Mouse (Mus musculus) inflammation-experienced regulatory T-cells, adult 6 months (primary cell): Measurements from ENCODE around the gene Bhlhe23. TPM values are rescaled to one million over a fixed set of nuclear protein-coding genes. Genes with fewer than 3 reads are reported as not detected.

Source experiments
- ATAC-seq: one replicate; pipeline ENCODE4 v1.8.0; 2017
- polyA plus RNA-seq, 3 experiments: library from polyadenylated mRNA; unstranded; fragments of 100-300 nt; shearing (Covaris generic); gene quantifications; one replicate each; pipeline ENCODE4 v1.2.1; 2017

The Bhlhe23 gene
- polyA plus RNA-seq: not detected

GRCm38 (mm10) chr2:180776793-180777192 lies at the start of gene Bhlhe23:
Bhlhe23 (minus strand) TSS chr2:180776900.
- ATAC-seq: no peak

GRCm38 (mm10) chr2:180825147-180825941 lies 48.6 kb upstream of the Bhlhe23 start:
- ATAC-seq: no peak

DNA sequence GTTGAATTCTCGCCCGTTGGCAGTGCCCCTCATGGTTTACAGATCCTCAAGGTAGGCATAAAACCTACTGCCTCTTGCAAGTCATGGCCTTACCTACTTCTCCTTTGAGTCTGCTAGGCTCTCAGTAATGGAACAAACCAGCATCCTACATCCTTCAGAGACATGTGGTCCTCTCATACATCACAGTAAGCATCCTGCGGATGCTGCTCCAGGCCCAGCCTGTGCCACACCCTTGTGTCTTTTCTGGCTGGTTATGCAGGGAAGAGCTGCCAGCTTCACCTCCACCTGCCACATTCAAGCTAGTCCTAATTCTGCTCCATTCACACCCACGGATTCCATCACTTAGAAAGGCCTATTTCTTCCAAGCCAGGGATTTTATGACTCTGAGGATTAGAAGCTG lies 48.0 kb upstream of the Bhlhe23 start:
- ATAC-seq: no peak

DNA sequence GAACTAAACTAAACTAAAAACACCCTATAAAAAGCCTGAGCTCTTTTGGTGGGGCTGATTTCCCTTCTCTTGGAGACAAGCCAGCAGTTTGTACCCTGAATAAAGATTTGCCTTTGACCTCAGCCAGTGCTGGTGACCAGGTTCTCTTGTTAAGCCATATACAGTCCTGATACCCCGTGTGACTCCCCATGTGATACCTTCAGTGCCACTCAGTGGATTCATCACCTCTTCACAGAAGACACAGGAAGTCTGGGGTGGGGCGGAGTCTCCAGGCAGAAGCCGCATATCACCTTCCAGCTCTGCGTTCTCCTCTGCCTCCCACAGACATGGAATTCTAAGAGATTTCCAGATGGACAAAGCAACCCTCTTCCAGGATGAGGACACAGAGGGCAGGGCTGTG lies 47.4 kb upstream of the Bhlhe23 start:
- ATAC-seq: no peak

GRCm38 (mm10) chr2:180822476-180822875 lies 45.8 kb upstream of the Bhlhe23 start:
- no peak for ATAC-seq

DNA sequence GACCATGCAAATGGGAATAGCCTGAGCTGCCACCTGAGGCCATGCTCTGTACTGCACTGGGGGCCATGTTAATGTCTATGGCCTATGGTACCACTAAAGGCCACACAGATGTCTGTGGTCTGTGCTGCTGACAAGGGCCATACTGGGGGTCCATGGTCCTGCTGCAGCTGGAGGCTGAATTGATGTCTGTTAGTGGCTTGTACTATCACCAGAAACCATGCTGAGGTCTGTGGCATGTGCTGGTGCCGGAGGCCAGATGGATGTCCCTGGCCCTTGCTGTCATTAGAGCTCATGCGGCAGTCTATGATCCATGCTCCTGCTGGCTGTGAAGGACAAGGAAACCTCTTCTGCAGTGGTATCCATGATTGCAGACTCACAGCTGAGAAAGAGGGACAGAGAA lies 42.8 kb upstream of the Bhlhe23 start:
- no peak for ATAC-seq

- no peak for ATAC-seq
Measured at GRCm38 (mm10) chr2:180816440-180817065, 39.9 kb upstream of the Bhlhe23 start.

DNA sequence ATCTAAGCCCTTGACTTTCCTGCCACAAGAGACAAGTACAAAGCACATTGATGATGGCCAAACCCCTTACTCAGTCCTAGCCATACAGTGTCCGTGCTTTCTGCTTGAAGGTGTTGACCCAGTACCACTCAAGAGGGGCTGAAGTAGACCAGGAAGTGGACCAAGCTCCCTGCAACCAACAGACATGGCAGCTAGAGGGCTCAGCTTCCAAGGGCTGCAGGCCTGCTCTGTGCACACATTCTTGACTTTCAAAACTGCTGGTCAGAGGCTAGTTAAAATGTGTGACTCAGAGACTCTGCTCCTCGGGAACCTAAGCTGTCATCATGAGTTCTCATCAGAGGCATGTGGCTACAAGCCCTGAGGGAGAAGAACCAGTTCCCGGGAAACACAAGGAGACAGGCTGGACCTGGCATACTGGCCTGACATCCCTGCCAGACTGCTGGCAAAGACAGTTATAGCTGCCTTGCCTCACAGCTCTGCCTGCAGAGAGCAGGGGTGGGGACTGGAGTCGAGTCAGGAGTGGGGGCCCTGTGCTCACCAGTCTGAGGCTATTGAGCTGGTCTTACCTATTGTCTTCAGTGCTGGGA lies 37.4 kb upstream of the Bhlhe23 start:
- ATAC-seq: no peak

DNA sequence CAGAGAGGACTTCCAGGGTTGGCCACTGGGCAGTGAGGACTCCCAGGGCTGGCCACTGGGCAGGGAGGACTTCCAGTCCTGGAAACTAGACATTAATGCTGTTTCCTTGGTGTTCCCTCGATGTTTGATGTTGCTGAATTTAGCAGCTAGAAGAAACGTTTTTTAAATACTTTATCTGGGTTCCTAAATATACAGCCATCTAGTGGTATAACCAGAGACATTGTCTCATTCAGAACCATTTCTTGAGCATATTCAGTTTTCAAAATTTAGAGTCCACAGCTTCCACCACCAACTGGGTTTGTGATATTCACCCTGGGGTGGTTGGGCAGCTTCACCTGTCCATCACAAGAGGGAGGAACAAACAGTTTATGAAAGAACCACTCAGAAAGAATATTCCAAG lies 34.3 kb upstream of the Bhlhe23 start:
- ATAC-seq: no peak

DNA sequence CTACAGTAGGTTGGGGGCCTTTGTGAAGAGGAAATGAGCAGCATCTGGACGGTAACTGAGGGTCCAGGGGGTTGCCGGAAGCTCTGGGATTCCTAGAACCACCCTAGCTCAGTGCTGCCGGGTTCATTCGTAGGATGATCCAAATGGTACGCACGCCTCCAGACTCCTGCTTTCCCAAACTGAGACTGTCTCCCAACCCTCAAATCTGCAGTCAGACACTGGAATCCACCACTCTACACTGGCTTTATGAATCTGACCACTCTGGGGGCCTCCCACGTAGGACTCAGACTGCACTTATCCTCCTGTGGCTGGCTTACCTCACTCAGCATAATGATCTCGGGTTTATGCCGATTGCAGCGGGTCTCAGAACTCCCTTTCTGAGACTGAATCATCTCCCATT lies 32.8 kb upstream of the Bhlhe23 start:
- no peak for ATAC-seq

DNA sequence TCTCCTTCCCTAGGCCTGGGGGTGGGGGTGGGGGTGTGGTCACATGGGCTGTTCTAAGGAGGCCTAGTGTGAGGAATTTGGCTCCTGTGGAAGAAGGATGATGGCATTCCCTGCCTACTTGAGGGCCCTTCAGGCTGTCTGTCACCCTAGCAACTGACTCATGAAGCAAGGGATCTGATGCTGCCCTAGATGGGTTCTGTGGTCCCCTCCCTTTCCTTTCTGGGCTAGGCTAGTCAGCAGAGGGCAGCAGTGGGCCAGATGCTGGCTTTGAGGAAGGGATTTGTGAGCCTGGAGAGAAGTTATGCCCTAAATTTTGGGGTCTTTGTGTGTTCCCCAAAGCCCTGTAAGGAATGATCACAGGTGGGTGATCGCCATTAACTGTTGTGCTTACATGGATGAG lies 29.3 kb upstream of the Bhlhe23 start:
- no peak for ATAC-seq

DNA sequence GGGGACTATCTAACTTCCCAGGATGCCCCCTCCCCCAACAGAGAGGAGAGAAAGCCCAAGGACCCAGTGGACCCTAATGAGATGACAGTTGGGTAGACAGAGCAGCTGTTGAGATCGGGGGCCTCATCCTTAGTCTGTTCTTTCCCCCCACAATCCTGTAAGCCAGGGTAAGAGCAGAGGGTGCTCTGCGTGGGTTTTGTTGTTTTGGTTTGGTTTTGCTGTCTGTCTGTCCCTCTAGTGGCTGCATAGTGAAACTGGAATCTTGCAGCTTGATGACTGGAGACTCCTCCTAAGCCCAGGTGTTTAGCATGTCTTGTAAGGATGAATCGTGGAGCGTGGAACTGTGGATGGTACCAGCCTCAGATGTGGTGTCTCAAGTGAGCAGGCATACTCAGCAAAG lies 19.3 kb upstream of the Bhlhe23 start:
- no peak for ATAC-seq

- no peak for ATAC-seq
Measured at GRCm38 (mm10) chr2:180795597-180795996, 18.9 kb upstream of the Bhlhe23 start.

DNA sequence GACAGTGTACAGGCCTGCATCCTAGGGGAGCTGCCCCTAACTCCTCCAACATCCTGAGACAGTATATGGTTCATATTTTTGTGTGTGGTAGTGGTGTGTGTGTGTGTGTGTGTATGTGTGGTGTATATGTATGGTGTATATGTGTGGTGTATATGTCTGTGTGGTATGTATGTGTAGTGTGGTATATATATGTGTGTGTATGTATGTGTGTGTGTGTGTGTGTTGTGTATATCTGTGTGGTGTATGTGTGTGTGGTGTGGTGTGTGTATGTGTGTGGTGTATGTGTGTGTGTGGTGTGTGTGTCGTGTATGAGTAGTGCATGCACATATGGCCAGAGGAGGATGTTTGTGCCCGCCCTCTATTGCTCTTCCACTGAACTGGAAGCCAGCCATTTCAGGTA lies 17.7 kb upstream of the Bhlhe23 start:
- no peak for ATAC-seq

GRCm38 (mm10) chr2:180791674-180792073 lies 15.0 kb upstream of the Bhlhe23 start:
- ATAC-seq: no peak

DNA sequence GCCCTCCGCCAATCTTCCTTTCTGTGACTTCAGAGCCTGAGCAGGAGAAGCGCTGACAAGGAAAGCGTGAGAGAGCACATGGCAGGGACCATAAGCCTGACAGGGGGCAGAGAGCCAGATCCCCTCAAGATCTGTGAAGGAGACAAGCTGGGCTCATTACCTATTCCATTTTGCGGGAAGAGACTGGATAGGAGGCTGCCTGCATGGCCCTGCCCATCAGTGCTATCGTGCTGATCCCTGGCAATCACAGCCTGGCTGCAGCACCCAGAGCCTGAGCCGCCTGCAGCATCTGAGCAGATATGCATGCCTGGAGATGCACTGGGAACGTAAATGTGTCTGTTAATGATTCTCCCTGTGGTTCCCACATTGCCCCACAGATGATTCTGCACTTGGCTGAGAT lies 12.1 kb upstream of the Bhlhe23 start:
- no peak for ATAC-seq

DNA sequence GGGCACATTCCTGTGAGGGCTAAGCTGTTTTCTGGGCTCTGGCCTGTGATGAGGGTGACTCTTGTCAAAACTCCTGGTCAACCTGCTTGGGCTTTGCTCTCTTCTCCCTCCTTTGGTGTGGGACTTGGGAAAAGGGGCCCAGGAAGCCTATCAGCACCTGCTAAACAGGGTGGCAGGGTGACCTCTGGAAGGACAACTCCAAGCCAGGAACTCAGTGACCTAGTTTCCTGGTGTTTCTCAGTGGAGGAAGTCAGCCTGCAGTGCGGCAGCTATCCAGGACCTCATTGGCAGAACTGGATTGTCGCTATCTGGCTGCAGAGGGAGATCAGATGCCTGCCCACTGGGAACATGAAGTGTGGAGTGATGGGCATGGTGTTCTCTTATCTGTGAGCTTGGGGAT lies 11.7 kb upstream of the Bhlhe23 start:
- ATAC-seq: no peak

GRCm38 (mm10) chr2:180787566-180788232 lies 11.0 kb upstream of the Bhlhe23 start:
- ATAC-seq: no peak

GRCm38 (mm10) chr2:180786732-180787131 lies 10.0 kb upstream of the Bhlhe23 start:
- no peak for ATAC-seq

DNA sequence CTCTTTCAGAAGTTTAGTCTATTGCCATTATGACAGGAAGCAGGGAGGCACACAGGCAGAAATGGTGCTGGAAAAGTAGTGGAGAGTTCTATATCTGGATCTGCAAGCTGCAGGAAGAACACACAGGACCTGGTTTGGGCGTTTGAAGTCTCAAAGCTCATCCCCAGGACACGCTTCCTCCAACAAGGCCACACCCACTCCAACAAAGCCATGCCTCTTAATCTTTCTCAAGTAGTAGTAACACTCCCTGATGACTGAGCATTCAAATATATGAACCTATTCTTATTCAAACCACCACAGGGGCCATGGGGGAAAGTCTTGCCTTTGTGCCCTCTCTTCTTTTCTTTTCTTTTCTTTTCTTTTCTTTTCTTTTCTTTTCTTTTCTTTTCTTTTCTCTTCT lies 3.6 kb upstream of the Bhlhe23 start:
- ATAC-seq: no peak

- peak; percentile 48 for ATAC-seq
Measured at GRCm38 (mm10) chr2:180779226-180780104, 2.8 kb upstream of the Bhlhe23 start.

GRCm38 (mm10) chr2:180775641-180776040 lies 1.1 kb downstream of the Bhlhe23 start:
- ATAC-seq: no peak
